Mouse (Mus musculus): Measurements from ENCODE around the gene Slirp.

DNA sequence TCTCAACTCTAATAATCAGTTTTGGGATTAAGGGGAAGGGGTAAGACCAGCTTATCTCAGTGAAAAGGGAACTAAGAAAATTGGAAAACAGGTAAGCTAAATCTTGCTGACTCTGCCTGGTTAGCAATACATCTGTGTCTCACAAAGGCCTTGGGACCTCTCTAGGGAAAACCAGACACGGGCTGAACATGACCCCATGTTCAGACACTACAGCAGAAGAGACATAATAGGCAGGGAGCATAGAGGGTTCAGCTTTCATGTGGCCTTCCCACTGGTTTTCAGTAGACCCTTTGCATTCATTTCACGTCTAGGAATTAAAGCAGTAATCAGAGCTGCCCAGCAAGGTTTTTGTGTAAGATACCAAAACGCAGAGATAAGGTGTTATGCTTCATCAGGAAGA is 19.2 kb upstream of the Slirp start:
- TF ChIP-seq EP300 (IDR thresholded peaks at IDR 0.05; ENCODE audit: low read depth), result no peak
- no peak for TF ChIP-seq CTCF (IDR thresholded peaks at IDR 0.05; ENCODE audit: low read depth)
